Comparison of ENCODE assay signal across 9 mouse cellular contexts in the genomic region with DNA sequence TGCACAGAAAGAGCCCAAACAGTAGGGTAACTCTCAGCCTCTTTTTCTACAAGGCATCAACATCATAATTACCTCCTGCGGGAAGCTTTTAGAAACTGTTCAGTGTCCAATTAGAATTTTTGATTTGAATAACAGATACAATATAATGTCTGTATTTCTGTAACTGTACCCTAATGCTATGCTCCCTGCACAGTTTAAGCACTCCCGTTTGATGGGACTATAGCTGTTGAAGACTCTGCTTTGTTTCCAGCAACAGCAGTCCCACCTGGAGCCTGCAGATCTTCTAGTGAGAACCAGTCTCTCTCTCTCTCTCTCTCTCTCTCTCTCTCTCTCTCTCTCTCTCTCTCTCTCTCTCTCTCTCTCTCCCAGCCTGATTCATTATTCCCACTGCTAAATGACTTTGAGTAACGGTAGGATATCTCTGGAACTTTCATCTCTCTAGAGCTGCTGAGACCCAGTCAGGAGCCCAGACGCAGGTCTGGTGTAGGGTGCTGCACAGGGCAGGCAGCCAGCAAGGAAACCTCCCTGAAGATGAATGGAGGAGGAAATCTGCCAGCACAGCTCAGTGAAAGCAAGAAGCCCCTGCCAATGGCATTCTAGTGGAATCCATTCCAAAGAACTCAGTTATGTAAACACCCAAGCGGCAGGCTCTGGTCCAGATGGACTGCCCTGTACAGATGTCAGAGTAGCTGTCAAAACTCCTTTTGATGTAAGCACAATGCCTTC.
A peak's percentile ranks its signal among the peaks of the same experiment; 100 is the strongest.
DNase-seq lines count a peak whose midpoint lies in the region; ATAC-seq and TF ChIP-seq lines count a peak whose summit lies in the region.
"Had no signal": no experiment of that assay in that cellular context is flagged by ENCODE, and none has a peak within 500 bp of the region (broad histone marks: within the 10 kb centered on the region; RNA-seq: fewer than 3 reads in every experiment).

No protein-coding gene starts in this region.

- peak; percentile 76 for ATAC-seq in forebrain, embryonic 14.5 days
- ATAC-seq in lung, embryonic 15.5 days (ENCODE audit: borderline replicate concordance, extremely low read depth, low FRiP score, low TSS enrichment) = peak; percentile 86
- no peak for ATAC-seq in activated CD4-positive, CD25-positive, alpha-beta regulatory T cell, adult 4 months
- ATAC-seq: Patski had no signal

- no peak for TF ChIP-seq POLR2A in kidney, adult 2 months (IDR thresholded peaks at IDR 0.05; ENCODE audit: low read depth, low read length)

- TF ChIP-seq CTCF in kidney, adult 2 months (conservative IDR thresholded peaks at IDR 0.05; ENCODE audit: insufficient read depth, insufficient read length, low read depth, low read length) = no peak

- no peak overlapping the region for H3K4me3 ChIP-seq in kidney, adult 2 months (ENCODE audit: insufficient read depth, low read depth, low read length)
- H3K4me3 ChIP-seq in forebrain, embryonic 14.5 days (ENCODE audit: low read depth, low read length) = no peak overlapping the region
- H3K4me3 ChIP-seq in lung, embryonic 15.5 days = no peak overlapping the region

- 49% methylated on average over 5 of the region's 5 CpGs for WGBS in kidney, adult 2 months
- 27% methylated on average over 5 of the region's 5 CpGs for WGBS in forebrain, embryonic 14.5 days
- WGBS in lung, embryonic 15.5 days = 25% methylated on average over 5 of the region's 5 CpGs

- no peaks in the 10 kb centered on the region for H3K4me1 ChIP-seq in kidney, adult 2 months (ENCODE audit: control insufficient read depth, insufficient read depth, low read length)
- H3K4me1 ChIP-seq in forebrain, embryonic 14.5 days (ENCODE audit: control insufficient read depth, insufficient read depth, low read length) = peaks cover 27% of the 10 kb centered on the region
- H3K4me1 ChIP-seq in lung, embryonic 15.5 days = peaks cover 29% of the 10 kb centered on the region

- no peaks in the 10 kb centered on the region for H3K36me3 ChIP-seq in kidney, adult 2 months (ENCODE audit: control insufficient read depth, insufficient read depth, low read length)
- no peaks in the 10 kb centered on the region for H3K36me3 ChIP-seq in forebrain, embryonic 14.5 days (ENCODE audit: control insufficient read depth, insufficient read depth, low read length)
- no peaks in the 10 kb centered on the region for H3K36me3 ChIP-seq in lung, embryonic 15.5 days

- peak; percentile 25 for DNase-seq in kidney, adult 2 months
- DNase-seq in kidney, adult 18-20 months = no peak
- peak; percentile 81 for DNase-seq in Muller cell, postnatal 12 days (ENCODE audit: inconsistent ontology term)
- peak; percentile 79 for DNase-seq in forebrain, embryonic 14.5 days (ENCODE audit: low spot score)
- no peak for DNase-seq in cerebellum, adult 8-10 months
- no peak for DNase-seq in cerebellum, postnatal 4 days (ENCODE audit: low spot score in 2 of 2)

- no peaks in the 10 kb centered on the region for H3K27me3 ChIP-seq in kidney, adult 2 months (replicated peaks; ENCODE audit: control insufficient read depth, insufficient read depth, low read length)
- H3K27me3 ChIP-seq in forebrain, embryonic 14.5 days (replicated peaks; ENCODE audit: control insufficient read depth, insufficient read depth, low read length) = no peaks in the 10 kb centered on the region
- H3K27me3 ChIP-seq in lung, embryonic 15.5 days = no peaks in the 10 kb centered on the region
- H3K27me3 ChIP-seq: Patski had no signal

- no peak overlapping the region for H3K4me2 ChIP-seq in forebrain, embryonic 14.5 days (ENCODE audit: low read length)
- no peak overlapping the region for H3K4me2 ChIP-seq in lung, embryonic 15.5 days

- no peaks in the 10 kb centered on the region for H3K9me3 ChIP-seq in forebrain, embryonic 14.5 days (replicated peaks; ENCODE audit: control insufficient read depth, low read length)
- no peaks in the 10 kb centered on the region for H3K9me3 ChIP-seq in lung, embryonic 15.5 days

- no peak overlapping the region for H3K27ac ChIP-seq in kidney, adult 2 months (ENCODE audit: insufficient read depth, low read depth, low read length)
- H3K27ac ChIP-seq in forebrain, embryonic 14.5 days (ENCODE audit: low read depth, low read length) = peak overlapping the region; percentile 65
- peak overlapping the region; percentile 64 for H3K27ac ChIP-seq in lung, embryonic 15.5 days

- H3K9ac ChIP-seq in forebrain, embryonic 14.5 days (ENCODE audit: low read length) = no peak overlapping the region
- no peak overlapping the region for H3K9ac ChIP-seq in lung, embryonic 15.5 days

Comparison
In these comparisons a context has a peak if more than half of its experiments do, and no peak if none do; other contexts are left out.
1. DNase-seq: peak in kidney, adult 2 months (single experiment), Muller cell, postnatal 12 days (single experiment) and forebrain, embryonic 14.5 days (single experiment); none in kidney, adult 18-20 months (single experiment), cerebellum, adult 8-10 months (single experiment) and cerebellum, postnatal 4 days (0 of 2).